Mouse (Mus musculus): ENCODE results near the gene Onecut3. TPM values are rescaled to one million over a fixed set of nuclear protein-coding genes. Genes with fewer than 3 reads are reported as not detected.

Onecut3 gene
- polyA plus RNA-seq, 1 experiment from 2014 or later: 2.0 TPM

DNA sequence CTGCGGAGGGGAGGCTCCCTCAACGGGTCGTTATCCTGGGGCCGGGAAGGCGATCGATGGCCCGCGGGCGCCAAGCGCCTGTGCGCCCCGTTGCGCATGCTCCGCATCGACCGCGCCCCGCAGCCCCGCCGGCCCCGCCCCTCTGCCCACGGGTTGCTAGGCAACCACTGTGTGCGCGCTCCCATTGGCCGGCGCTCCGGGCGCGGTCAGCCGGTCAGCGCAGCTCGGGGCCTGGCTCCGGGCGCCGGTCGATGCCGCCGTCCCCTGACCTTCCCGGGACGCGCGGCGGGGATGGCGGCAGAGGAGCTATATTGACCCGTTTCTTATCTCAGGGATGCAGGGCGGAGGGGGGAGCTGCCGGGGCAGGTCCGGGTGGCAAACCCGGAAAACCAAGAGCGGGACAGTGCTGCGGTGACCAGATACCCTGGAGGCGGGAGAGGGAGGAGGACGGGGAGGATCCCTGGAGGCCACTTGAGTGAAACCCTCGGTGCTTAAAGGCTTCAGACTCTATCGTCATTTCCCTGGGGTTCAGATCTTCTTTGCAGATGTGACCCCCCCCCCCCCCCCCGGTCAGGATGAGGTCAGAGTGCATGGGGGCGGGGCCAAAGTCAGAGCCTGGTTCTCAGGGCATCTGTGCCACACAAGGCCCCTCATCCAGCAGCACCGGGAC, 19.2 kb upstream of the Onecut3 start:
- Histone ChIP-seq H3K9me3 (no peaks in the 10 kb centered on the region), H3K4me1 (replicated peaks) (peaks cover 31% of the 10 kb centered on the region), H3K27ac (peak overlapping the region; percentile 93), H3K27me3 (ENCODE audit: insufficient read depth, poor library complexity, severe bottlenecking) (peaks cover 68% of the 10 kb centered on the region), H3K4me3 (peak overlapping the region; percentile 64), H3K36me3 (no peaks in the 10 kb centered on the region)
- WGBS: 1% methylated on average over 58 of the region's 58 CpGs
- peak; percentile 91 for DNase-seq (ENCODE audit: low spot score)

DNA sequence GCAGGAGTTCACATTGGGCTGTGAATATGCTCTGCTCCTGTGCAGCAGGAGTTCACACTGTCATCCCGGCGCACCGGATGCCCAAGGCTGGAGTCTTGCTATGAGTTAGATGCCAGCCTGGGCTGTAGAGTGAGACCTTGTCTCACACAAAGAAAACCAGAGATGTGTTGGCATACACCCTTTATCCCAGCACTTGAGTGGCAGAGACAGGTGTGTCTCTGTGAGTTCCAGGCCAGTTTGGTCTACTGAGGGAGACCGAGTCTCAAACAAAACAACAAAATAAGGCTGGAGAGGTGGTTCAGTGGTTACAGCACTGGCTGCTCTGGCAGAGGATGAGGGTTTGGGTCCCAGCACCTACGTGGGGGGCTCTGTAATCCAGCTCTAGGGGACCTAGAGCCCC, 16.1 kb upstream of the Onecut3 start:
- Histone ChIP-seq H3K27me3 (ENCODE audit: insufficient read depth, poor library complexity, severe bottlenecking) (peaks cover 67% of the 10 kb centered on the region), H3K9me3 (no peaks in the 10 kb centered on the region), H3K4me3 (no peak overlapping the region), H3K27ac (no peak overlapping the region), H3K36me3 (no peaks in the 10 kb centered on the region), H3K4me1 (replicated peaks) (peaks cover 32% of the 10 kb centered on the region)
- WGBS: 79% methylated on average over 5 of the region's 5 CpGs
- no peak for DNase-seq (ENCODE audit: low spot score)

DNA sequence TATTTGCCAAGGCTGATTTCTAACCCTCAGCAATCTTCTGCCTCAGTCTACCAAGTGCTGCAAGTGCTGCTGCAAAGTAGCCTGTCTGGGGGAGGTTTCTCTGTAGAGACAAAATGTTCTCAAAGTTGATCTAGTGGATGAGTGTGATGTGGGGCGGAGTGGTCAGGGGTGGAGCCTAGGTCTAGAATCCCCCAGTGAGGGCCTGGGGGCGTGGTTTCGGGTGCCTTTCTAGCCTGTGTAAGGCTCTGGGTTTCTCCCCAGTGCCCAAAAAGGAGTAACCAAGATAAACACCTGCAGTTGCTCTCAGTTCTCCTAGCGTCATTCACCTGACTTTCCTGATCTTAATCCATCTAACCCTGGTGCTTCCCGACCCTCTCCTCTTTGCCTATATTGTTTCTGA, 13.6 kb upstream of the Onecut3 start:
- no peak for DNase-seq (ENCODE audit: low spot score)
- 13% methylated on average over 5 of the region's 5 CpGs for WGBS

DNA sequence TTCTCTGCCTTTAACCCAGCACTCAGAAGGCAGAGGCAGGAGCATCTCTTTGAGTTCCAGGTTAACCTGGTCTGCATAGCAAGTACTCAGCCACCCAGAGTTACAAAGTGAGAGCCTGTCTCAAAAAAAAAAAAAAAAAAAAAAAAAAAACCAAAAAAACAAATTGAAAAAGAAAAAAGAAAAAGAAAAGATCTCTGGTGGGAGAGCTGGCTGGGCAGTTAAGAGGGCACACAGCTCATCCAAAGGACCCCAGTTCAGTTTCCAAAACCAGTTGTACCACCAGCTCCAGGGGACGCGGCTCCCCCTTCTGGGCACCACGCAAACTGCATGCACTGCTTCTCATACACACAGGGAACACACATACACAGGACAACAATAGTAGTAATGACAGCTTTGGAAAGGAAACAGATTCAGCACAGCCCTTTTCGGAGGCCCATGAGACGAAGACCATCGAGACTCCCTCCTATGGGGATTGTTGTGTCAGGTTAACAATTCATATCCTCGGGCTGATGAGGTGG, 7.7 kb upstream of the Onecut3 start:
- H3K27me3 ChIP-seq (ENCODE audit: insufficient read depth, poor library complexity, severe bottlenecking): peaks cover 99% of the 10 kb centered on the region

More for the DNA sequence above, 13.6 kb upstream of the Onecut3 start:
- H3K4me1 ChIP-seq (replicated peaks): peaks cover 28% of the 10 kb centered on the region
- H3K27me3 ChIP-seq (ENCODE audit: insufficient read depth, poor library complexity, severe bottlenecking): peaks cover 80% of the 10 kb centered on the region
- no peaks in the 10 kb centered on the region for H3K9me3 ChIP-seq
- no peak overlapping the region for H3K27ac ChIP-seq
- H3K36me3 ChIP-seq: no peaks in the 10 kb centered on the region
- H3K4me3 ChIP-seq: no peak overlapping the region

DNA sequence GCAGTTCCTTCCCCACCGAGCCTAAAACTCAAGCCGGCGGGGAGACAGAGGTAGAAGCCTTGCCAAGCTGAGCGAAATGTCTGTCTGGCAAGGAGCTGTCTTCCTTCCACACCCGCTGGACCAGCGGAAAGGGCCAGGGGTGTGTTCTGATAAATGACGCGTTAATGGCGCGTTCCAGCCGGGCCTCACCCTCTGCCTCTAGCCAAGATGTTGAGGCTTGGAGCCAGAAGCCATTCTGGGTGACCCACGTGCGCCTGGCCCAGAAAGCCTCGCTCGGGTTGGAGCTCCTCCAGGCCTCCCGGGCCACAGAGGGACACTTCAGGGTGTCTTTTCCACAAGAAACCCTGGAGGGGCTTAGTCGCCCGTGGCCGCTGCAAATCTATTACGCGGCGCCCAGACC, 4.6 kb upstream of the Onecut3 start:
- H3K4me1 ChIP-seq (replicated peaks): peaks cover 26% of the 10 kb centered on the region
- no peaks in the 10 kb centered on the region for H3K36me3 ChIP-seq
- H3K9me3 ChIP-seq: no peaks in the 10 kb centered on the region
- H3K27me3 ChIP-seq (ENCODE audit: insufficient read depth, poor library complexity, severe bottlenecking): peaks cover 100% of the 10 kb centered on the region
- H3K27ac ChIP-seq: no peak overlapping the region
- no peak overlapping the region for H3K4me3 ChIP-seq
- no peak for DNase-seq (ENCODE audit: low spot score)
- WGBS: 1% methylated on average over 22 of the region's 22 CpGs

More for the DNA sequence above, 7.7 kb upstream of the Onecut3 start:
- Histone ChIP-seq H3K4me1 (replicated peaks) (peaks cover 30% of the 10 kb centered on the region; the same call in 1 of the 2 replicates), H3K4me3 (no peak overlapping the region), H3K27ac (no peak overlapping the region), H3K36me3 (no peaks in the 10 kb centered on the region), H3K9me3 (no peaks in the 10 kb centered on the region)
- 80% methylated on average over 7 of the region's 7 CpGs for WGBS
- DNase-seq (ENCODE audit: low spot score): no peak

DNA sequence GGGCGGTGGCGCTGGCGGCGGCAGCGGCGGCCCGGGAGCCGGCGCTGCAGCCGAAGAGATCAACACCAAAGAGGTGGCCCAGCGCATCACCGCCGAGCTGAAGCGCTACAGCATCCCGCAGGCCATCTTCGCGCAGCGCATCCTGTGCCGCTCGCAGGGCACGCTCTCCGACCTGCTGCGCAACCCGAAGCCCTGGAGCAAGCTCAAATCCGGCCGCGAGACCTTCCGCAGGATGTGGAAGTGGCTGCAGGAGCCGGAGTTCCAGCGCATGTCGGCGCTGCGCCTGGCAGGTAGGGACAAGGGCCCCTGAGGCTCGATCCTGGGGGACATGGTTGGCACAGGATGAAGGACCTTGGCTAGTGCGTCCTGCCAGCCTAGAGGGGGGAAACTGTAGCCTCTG, 1.3 kb downstream of the Onecut3 start:
- Histone ChIP-seq H3K27me3 (ENCODE audit: insufficient read depth, poor library complexity, severe bottlenecking) (peaks cover 100% of the 10 kb centered on the region), H3K36me3 (no peaks in the 10 kb centered on the region), H3K27ac (peak overlapping the region; percentile 74), H3K4me1 (replicated peaks) (peaks cover 60% of the 10 kb centered on the region), H3K4me3 (peak overlapping the region; percentile 54), H3K9me3 (no peaks in the 10 kb centered on the region)
- WGBS: under 1% methylated on average over 35 of the region's 35 CpGs
- DNase-seq (ENCODE audit: low spot score): peak; percentile 46

DNA sequence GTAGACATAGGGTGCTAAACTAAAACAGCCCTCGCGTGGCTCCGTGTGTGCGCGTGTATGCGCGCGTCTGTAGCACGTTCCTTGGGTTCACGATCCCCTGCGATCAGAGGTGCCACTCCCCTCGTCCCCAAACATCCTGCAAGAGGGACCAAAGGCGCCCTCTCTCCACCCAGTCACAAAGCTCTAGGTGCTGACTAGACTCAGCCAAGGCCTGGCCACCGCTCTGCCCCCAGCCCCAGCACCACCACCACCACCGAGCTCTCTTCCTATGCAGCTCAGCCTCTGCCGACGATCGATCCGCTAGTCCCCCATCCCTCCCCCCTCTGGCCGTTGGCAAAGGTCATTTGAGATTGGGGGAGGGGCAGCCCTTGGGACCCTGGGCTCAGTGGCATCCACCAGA, 1.8 kb downstream of the Onecut3 start:
- H3K36me3 ChIP-seq: no peaks in the 10 kb centered on the region
- peaks cover 57% of the 10 kb centered on the region for H3K4me1 ChIP-seq (replicated peaks)
- peak overlapping the region; percentile 54 for H3K4me3 ChIP-seq
- peaks cover 100% of the 10 kb centered on the region for H3K27me3 ChIP-seq (ENCODE audit: insufficient read depth, poor library complexity, severe bottlenecking)
- H3K9me3 ChIP-seq: no peaks in the 10 kb centered on the region
- under 1% methylated on average over 20 of the region's 20 CpGs for WGBS
- peak overlapping the region; percentile 74 for H3K27ac ChIP-seq
- DNase-seq (ENCODE audit: low spot score): peak; percentile 49

DNA sequence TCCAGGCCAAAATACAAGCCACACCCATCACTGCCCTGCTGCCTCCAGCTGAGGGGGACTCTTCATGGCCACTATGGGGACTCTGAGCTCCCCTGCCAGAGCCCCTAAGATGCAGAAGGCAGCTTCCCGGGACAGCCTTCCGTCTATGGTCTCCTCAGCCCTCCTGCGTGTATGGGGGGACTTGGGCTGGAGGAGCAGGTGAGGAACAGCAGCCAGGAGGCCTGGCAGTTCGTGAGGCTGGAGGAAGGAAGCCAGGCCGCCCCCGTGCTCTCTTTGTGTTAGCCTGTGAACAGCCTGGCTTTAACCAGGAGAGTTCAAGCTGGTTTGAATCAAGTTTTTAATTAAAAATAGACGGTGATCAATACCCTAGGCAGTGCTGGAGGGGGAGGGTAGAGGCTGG, 7.7 kb downstream of the Onecut3 start:
- Histone ChIP-seq H3K27me3 (ENCODE audit: insufficient read depth, poor library complexity, severe bottlenecking) (peaks cover 95% of the 10 kb centered on the region), H3K4me1 (replicated peaks) (peaks cover 47% of the 10 kb centered on the region), H3K36me3 (no peaks in the 10 kb centered on the region), H3K4me3 (no peak overlapping the region), H3K27ac (no peak overlapping the region), H3K9me3 (no peaks in the 10 kb centered on the region)
- WGBS: under 1% methylated on average over 7 of the region's 7 CpGs
- no peak for DNase-seq (ENCODE audit: low spot score)

DNA sequence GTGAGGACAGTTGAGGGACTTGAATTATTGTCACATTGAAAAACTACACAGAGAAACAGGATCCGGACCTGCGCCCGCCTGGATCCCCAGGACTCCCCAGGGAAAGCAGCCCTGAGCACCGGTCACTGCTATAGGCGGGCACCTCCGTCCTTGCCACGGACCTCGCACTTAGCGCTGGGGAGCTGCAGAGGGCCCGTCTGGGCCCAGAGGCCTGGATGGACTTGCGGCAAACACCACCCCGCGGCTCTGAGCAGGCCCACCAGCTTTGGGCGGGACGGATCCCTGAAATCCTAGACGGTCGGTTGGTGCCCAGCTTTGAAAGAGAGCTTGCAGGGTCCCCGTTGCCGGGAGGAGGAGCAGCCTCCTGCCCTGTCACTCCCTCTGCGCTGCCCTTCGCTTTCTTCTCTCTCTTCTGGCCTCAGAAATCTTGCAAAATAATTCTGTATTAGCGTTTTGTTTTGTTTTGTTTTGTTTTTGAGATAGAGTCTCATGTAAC, 8.2 kb downstream of the Onecut3 start:
- peak; percentile 50 for DNase-seq (ENCODE audit: low spot score)
- H3K27me3 ChIP-seq (ENCODE audit: insufficient read depth, poor library complexity, severe bottlenecking): peaks cover 95% of the 10 kb centered on the region
- no peaks in the 10 kb centered on the region for H3K36me3 ChIP-seq
- no peak overlapping the region for H3K27ac ChIP-seq
- peaks cover 42% of the 10 kb centered on the region for H3K4me1 ChIP-seq (replicated peaks)
- peak overlapping the region; percentile 18; the same call in 1 of the 2 replicates for H3K4me3 ChIP-seq
- 1% methylated on average over 22 of the region's 22 CpGs for WGBS
- H3K9me3 ChIP-seq: no peaks in the 10 kb centered on the region

DNA sequence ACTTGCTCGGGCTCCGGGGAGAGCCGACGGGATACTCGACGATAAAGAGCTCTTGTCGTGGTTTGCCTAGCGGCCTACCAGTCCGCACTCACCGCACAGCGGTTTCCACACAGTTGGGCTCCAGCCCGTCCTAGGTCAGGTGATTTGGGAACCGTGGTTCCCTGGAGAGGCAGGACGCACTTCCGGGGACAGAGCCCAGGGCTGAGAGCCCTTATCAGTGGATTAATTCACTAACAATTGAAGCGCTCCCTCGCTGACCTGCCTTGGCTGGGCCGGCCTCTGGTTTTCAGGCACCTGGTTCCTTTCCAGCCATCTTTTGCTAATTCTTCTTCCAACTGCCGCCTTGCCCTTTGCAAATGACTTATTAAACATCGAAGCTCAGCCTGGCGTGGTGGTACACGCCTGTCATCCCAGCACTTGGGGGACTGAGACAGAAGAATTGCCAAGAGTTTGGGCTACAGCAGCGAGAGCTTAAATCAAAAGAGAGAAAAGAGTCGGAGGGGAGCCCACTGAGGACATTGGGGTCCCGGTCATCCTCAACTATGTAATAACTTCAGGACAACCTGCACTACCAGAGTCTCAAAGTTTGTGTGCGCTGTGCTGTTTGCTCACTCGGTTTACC, 9.1 kb downstream of the Onecut3 start:
- 1% methylated on average over 27 of the region's 27 CpGs for WGBS
- no peaks in the 10 kb centered on the region for H3K9me3 ChIP-seq
- H3K27me3 ChIP-seq (ENCODE audit: insufficient read depth, poor library complexity, severe bottlenecking): peaks cover 95% of the 10 kb centered on the region
- H3K4me1 ChIP-seq (replicated peaks): peaks cover 34% of the 10 kb centered on the region
- H3K4me3 ChIP-seq: peak overlapping the region; percentile 6; the same call in 1 of the 2 replicates
- H3K27ac ChIP-seq: no peak overlapping the region
- peak; percentile 31 for DNase-seq (ENCODE audit: low spot score)
- no peaks in the 10 kb centered on the region for H3K36me3 ChIP-seq

DNA sequence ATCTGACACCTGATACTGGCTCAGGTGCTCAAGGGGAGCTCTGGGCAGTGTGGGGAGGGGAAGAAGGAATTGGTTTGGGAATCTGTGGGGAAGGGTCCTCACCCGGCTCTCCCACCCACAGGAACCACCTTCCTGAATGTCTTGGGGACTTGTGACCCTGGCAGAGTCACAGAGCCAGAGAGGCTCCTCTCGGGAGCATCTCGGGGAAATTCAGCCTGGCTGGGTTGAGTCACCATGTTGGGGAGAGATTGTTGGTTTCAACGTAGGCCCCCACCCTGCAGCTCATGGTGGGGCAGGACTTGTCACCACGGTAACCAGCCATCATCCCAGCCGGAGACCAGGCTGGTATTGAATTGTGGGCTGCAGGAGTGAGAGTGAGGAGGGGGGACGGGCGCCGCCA, 10.1 kb downstream of the Onecut3 start:
- peaks cover 38% of the 10 kb centered on the region for H3K4me1 ChIP-seq (replicated peaks)
- DNase-seq (ENCODE audit: low spot score): no peak
- under 1% methylated on average over 9 of the region's 9 CpGs for WGBS
- no peak overlapping the region for H3K4me3 ChIP-seq
- H3K36me3 ChIP-seq: no peaks in the 10 kb centered on the region
- H3K27ac ChIP-seq: no peak overlapping the region
- H3K27me3 ChIP-seq (ENCODE audit: insufficient read depth, poor library complexity, severe bottlenecking): peaks cover 95% of the 10 kb centered on the region
- no peaks in the 10 kb centered on the region for H3K9me3 ChIP-seq

DNA sequence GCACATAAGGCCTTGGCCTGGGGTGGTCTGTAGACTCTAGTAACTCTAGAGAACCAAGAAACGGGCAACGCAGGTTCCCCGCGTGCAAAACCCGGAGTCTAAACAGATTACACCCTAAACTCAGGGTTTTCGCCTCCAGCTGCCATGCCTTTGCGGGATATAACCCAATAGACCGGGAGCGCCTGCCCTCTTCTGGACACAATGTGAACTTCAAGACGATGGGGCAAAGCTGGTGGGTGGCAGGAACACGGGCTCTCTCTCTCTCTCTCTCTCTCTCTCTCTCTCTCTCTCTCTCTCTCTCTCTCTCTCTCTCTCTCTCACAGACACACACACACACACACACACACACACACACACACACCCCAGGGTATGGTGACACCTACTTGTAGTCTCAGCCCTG, 11.6 kb downstream of the Onecut3 start:
- H3K4me3 ChIP-seq: no peak overlapping the region
- peaks cover 93% of the 10 kb centered on the region for H3K27me3 ChIP-seq (ENCODE audit: insufficient read depth, poor library complexity, severe bottlenecking)
- H3K36me3 ChIP-seq: no peaks in the 10 kb centered on the region
- WGBS: 1% methylated on average over 11 of the region's 11 CpGs
- H3K4me1 ChIP-seq (replicated peaks): peaks cover 38% of the 10 kb centered on the region
- H3K9me3 ChIP-seq: no peaks in the 10 kb centered on the region
- H3K27ac ChIP-seq: no peak overlapping the region
- DNase-seq (ENCODE audit: low spot score): peak; percentile 79
